Mouse (Mus musculus) heart, embryonic 10.5 days (tissue): Measurements from ENCODE around the gene Pnpla7. TPM values are rescaled to one million over a fixed set of nuclear protein-coding genes. Genes with fewer than 3 reads are reported as not detected.
"Not testable (repeated sequence)": the region's sequence is repeated elsewhere in the genome, so short reads cannot be mapped to it uniquely, and the experiment has no call there.

Experiments used
- DNase-seq: peaks from one replicate; pipeline ENCODE4 v3.0.0-alpha.2; 2017; ENCODE audit warnings: low spot score
- H3K27ac ChIP-seq: fragments of 300-500 bp; sonication (generic); 2 replicates; pipeline ENCODE4 v1.5.1; 2016; ENCODE audit warnings: mild to moderate bottlenecking
- H3K27me3 ChIP-seq: fragments of 300-500 bp; sonication (generic); 2 replicates; pipeline ENCODE4 v1.6.1; 2016; ENCODE audit warnings: mild to moderate bottlenecking; ENCODE audit not compliant: poor library complexity, insufficient read depth, severe bottlenecking
- H3K36me3 ChIP-seq: fragments of 300-500 bp; sonication (generic); 2 replicates; pipeline ENCODE4 v1.6.1; 2016; ENCODE audit warnings: mild to moderate bottlenecking, moderate library complexity
- H3K4me1 ChIP-seq: fragments of 300-500 bp; sonication (generic); 2 replicates; pipeline ENCODE4 v1.6.1; 2016; ENCODE audit warnings: mild to moderate bottlenecking
- H3K4me3 ChIP-seq: fragments of 300-500 bp; sonication (generic); 2 replicates; pipeline ENCODE4 v1.5.1; 2016; ENCODE audit warnings: mild to moderate bottlenecking, moderate library complexity
- H3K9me3 ChIP-seq: fragments of 300-500 bp; sonication (generic); 2 replicates; pipeline ENCODE4 v1.6.1; 2016; ENCODE audit warnings: mild to moderate bottlenecking, moderate library complexity
- WGBS: fragments of 180-500 bp; shearing (Covaris S2); methylation state at CpG from one replicate; pipeline ENCODE4 v1.1.7; 2016; 5-methylcytosine and 5-hydroxymethylcytosine counted together
- polyA plus RNA-seq: library from polyadenylated mRNA; unstranded; fragments of >200 nt; fragmentation: Nextera tagmentation; extraction: Ambion mirVana; gene quantifications from 2 replicates; pipeline ENCODE4 v1.2.1, GENCODE M21; 2016

The Pnpla7 gene
- polyA plus RNA-seq, 1 experiment from 2014 or later, result 7.9 TPM

- peaks cover 56% of the 10 kb centered on the region for H3K36me3 ChIP-seq
- H3K27ac ChIP-seq, result no peak overlapping the region
- peaks cover 20% of the 10 kb centered on the region for H3K4me1 ChIP-seq
- 75% methylated on average over 4 of the region's 4 CpGs for WGBS
- peaks cover 6% of the 10 kb centered on the region; the same call in 1 of the 2 replicates for H3K27me3 ChIP-seq
- no peak overlapping the region for H3K4me3 ChIP-seq
- no peaks in the 10 kb centered on the region for H3K9me3 ChIP-seq
- no peak for DNase-seq
Observed at GRCm38 (mm10) chr2:24952537-24953055, 23.2 kb upstream of the Pnpla7 start.

- peaks cover 9% of the 10 kb centered on the region for H3K4me1 ChIP-seq
- WGBS, result 35% methylated on average over 3 of the region's 3 CpGs
- H3K27ac ChIP-seq, result no peak overlapping the region
- H3K4me3 ChIP-seq, result no peak overlapping the region
- no peak for DNase-seq
- H3K9me3 ChIP-seq, result no peaks in the 10 kb centered on the region
- H3K36me3 ChIP-seq, result peaks cover 62% of the 10 kb centered on the region
- no peaks in the 10 kb centered on the region for H3K27me3 ChIP-seq
Observed at GRCm38 (mm10) chr2:24960910-24961309, 14.9 kb upstream of the Pnpla7 start.

GRCm38 (mm10) chr2:24962304-24963000 is 13.4 kb upstream of the Pnpla7 start, which contains the start of gene Dph7:
TSS of gene Dph7 (plus strand) at chr2:24962400.
- H3K36me3 ChIP-seq, result peaks cover 61% of the 10 kb centered on the region
- no peaks in the 10 kb centered on the region for H3K9me3 ChIP-seq
- DNase-seq, result peak; percentile 92
- H3K27me3 ChIP-seq, result no peaks in the 10 kb centered on the region
- 2% methylated on average over 28 of the region's 28 CpGs for WGBS
- peak within 1 kb of the TSS; percentile 91 for H3K27ac ChIP-seq
- H3K4me1 ChIP-seq, result peaks cover 9% of the 10 kb centered on the region
- peak within 1 kb of the TSS; percentile 86 for H3K4me3 ChIP-seq

GRCm38 (mm10) chr2:24970386-24970785 is 5.4 kb upstream of the Pnpla7 start:
- Histone ChIP-seq H3K27ac (no peak overlapping the region), H3K36me3 (peaks cover 74% of the 10 kb centered on the region), H3K4me1 (peaks cover 9% of the 10 kb centered on the region), H3K4me3 (no peak overlapping the region), H3K9me3 (no peaks in the 10 kb centered on the region), H3K27me3 (no peaks in the 10 kb centered on the region)
- DNase-seq, result no peak
- WGBS, result 85% methylated on average over 4 of the region's 4 CpGs

GRCm38 (mm10) chr2:24974452-24974851 is 1.4 kb upstream of the Pnpla7 start:
- H3K4me3 ChIP-seq, result peak overlapping the region; percentile 66
- 2% methylated on average over 17 of the region's 17 CpGs for WGBS
- H3K27me3 ChIP-seq, H3K9me3 ChIP-seq, DNase-seq: not testable (repeated sequence)
- peaks cover 41% of the 10 kb centered on the region for H3K36me3 ChIP-seq
- H3K4me1 ChIP-seq, result peaks cover 14% of the 10 kb centered on the region
- peak overlapping the region; percentile 86 for H3K27ac ChIP-seq

GRCm38 (mm10) chr2:24974906-24975703 is 728 bp upstream of the Pnpla7 start, which contains the start of gene Mrpl41:
TSS of gene Mrpl41 (minus strand) at chr2:24975098.
- H3K27ac ChIP-seq, result peak within 1 kb of the TSS; percentile 86

GRCm38 (mm10) chr2:24976960-24977359 is 1.1 kb downstream of the Pnpla7 start:
- peak overlapping the region; percentile 66; the same call in 1 of the 2 replicates for H3K4me3 ChIP-seq
- peaks cover 14% of the 10 kb centered on the region for H3K4me1 ChIP-seq
- H3K27me3 ChIP-seq, result no peaks in the 10 kb centered on the region
- peak; percentile 79 for DNase-seq
- H3K9me3 ChIP-seq, result no peaks in the 10 kb centered on the region
- 84% methylated on average over 5 of the region's 5 CpGs for WGBS
- H3K36me3 ChIP-seq, result peaks cover 16% of the 10 kb centered on the region
- H3K27ac ChIP-seq, result peak overlapping the region; percentile 86; the same call in 1 of the 2 replicates

More at GRCm38 (mm10) chr2:24974906-24975703, 728 bp upstream of the Pnpla7 start, which contains the start of gene Mrpl41:
- Histone ChIP-seq H3K36me3 (peaks cover 34% of the 10 kb centered on the region), H3K27me3 (no peaks in the 10 kb centered on the region), H3K4me1 (peaks cover 14% of the 10 kb centered on the region), H3K9me3 (no peaks in the 10 kb centered on the region), H3K4me3 (peak within 1 kb of the TSS; percentile 66)
- DNase-seq, result peak; percentile 99
- under 1% methylated on average over 64 of the region's 64 CpGs for WGBS

GRCm38 (mm10) chr2:24987762-24988161 is 11.9 kb downstream of the Pnpla7 start:
- no peaks in the 10 kb centered on the region for H3K27me3 ChIP-seq
- no peak overlapping the region for H3K4me3 ChIP-seq
- H3K36me3 ChIP-seq, result peaks cover 12% of the 10 kb centered on the region; the same call in 1 of the 2 replicates
- H3K27ac ChIP-seq, result no peak overlapping the region
- no peak for DNase-seq
- H3K9me3 ChIP-seq, result no peaks in the 10 kb centered on the region
- WGBS, result 54% methylated on average over 2 of the region's 2 CpGs
- H3K4me1 ChIP-seq, result no peaks in the 10 kb centered on the region

- Histone ChIP-seq H3K27me3 (no peaks in the 10 kb centered on the region), H3K36me3 (peaks cover under 1% of the 10 kb centered on the region; the same call in 1 of the 2 replicates), H3K27ac (no peak overlapping the region), H3K4me1 (no peaks in the 10 kb centered on the region), H3K4me3 (no peak overlapping the region), H3K9me3 (no peaks in the 10 kb centered on the region)
- WGBS, result 91% methylated on average over 6 of the region's 6 CpGs
- peak; percentile 68 for DNase-seq
Observed at GRCm38 (mm10) chr2:24995332-24995731, 19.5 kb downstream of the Pnpla7 start.

GRCm38 (mm10) chr2:24996471-24996870 is 20.6 kb downstream of the Pnpla7 start:
- H3K9me3 ChIP-seq, result no peaks in the 10 kb centered on the region
- 91% methylated on average over 2 of the region's 2 CpGs for WGBS
- H3K36me3 ChIP-seq, result no peaks in the 10 kb centered on the region
- H3K4me3 ChIP-seq, result no peak overlapping the region
- DNase-seq, result no peak
- no peak overlapping the region for H3K27ac ChIP-seq
- H3K4me1 ChIP-seq, result no peaks in the 10 kb centered on the region
- no peaks in the 10 kb centered on the region for H3K27me3 ChIP-seq

GRCm38 (mm10) chr2:25000544-25001235 is 24.9 kb downstream of the Pnpla7 start:
- DNase-seq, result no peak
- no peaks in the 10 kb centered on the region for H3K27me3 ChIP-seq
- 68% methylated on average over 3 of the region's 3 CpGs for WGBS
- no peak overlapping the region for H3K4me3 ChIP-seq
- no peak overlapping the region for H3K27ac ChIP-seq
- H3K4me1 ChIP-seq, result no peaks in the 10 kb centered on the region
- no peaks in the 10 kb centered on the region for H3K9me3 ChIP-seq
- H3K36me3 ChIP-seq, result peaks cover 4% of the 10 kb centered on the region

GRCm38 (mm10) chr2:25003946-25004786 is 28.3 kb downstream of the Pnpla7 start:
- 81% methylated on average over 9 of the region's 9 CpGs for WGBS
- Histone ChIP-seq H3K36me3 (peaks cover 4% of the 10 kb centered on the region), H3K27ac (no peak overlapping the region), H3K4me1 (no peaks in the 10 kb centered on the region), H3K4me3 (no peak overlapping the region), H3K9me3 (no peaks in the 10 kb centered on the region), H3K27me3 (no peaks in the 10 kb centered on the region)
- no peak for DNase-seq
